Mouse (Mus musculus) lung, embryonic 15.5 days (tissue): Measurements from ENCODE around the gene Arid4a. TPM values are rescaled to one million over a fixed set of nuclear protein-coding genes. Genes with fewer than 3 reads are reported as not detected.

Experiments used
- ATAC-seq: fragments of 200-750 bp; cut with Nextera tagmentation; 2 replicates; pipeline ENCODE4 v1.8.0; 2017; ENCODE audit warnings: moderate number of reproducible peaks, borderline replicate concordance; ENCODE audit not compliant: low FRiP score, low TSS enrichment; ENCODE audit errors: extremely low read depth
- H3K27ac ChIP-seq: fragments of 300-500 bp; sonication (generic); 2 replicates; pipeline ENCODE4 v1.5.1; 2015; ENCODE audit warnings: moderate library complexity, mild to moderate bottlenecking, inconsistent platforms
- H3K27me3 ChIP-seq: fragments of 300-500 bp; sonication (generic); 2 replicates; pipeline ENCODE4 v1.6.1; 2015; ENCODE audit warnings: inconsistent platforms
- H3K36me3 ChIP-seq: fragments of 300-500 bp; sonication (generic); 2 replicates; pipeline ENCODE4 v1.6.1; 2015; ENCODE audit warnings: inconsistent platforms
- H3K4me1 ChIP-seq: fragments of 300-500 bp; sonication (generic); 2 replicates; pipeline ENCODE4 v1.6.1; 2015; ENCODE audit warnings: inconsistent platforms
- H3K4me2 ChIP-seq: fragments of 300-500 bp; sonication (generic); 2 replicates; pipeline ENCODE4 v1.6.1; 2015; ENCODE audit warnings: inconsistent platforms, mild to moderate bottlenecking, moderate library complexity
- H3K4me3 ChIP-seq: fragments of 300-500 bp; sonication (generic); 2 replicates; pipeline ENCODE4 v1.5.1; 2015; ENCODE audit warnings: mild to moderate bottlenecking, inconsistent platforms
- H3K9ac ChIP-seq: fragments of 300-500 bp; sonication (generic); 2 replicates; pipeline ENCODE4 v1.6.1; 2015; ENCODE audit warnings: inconsistent platforms
- H3K9me3 ChIP-seq: fragments of 300-500 bp; sonication (generic); 2 replicates; pipeline ENCODE4 v1.6.1; 2016; ENCODE audit warnings: inconsistent platforms
- WGBS: fragments of 180-500 bp; shearing (Covaris S2); methylation state at CpG from one replicate; pipeline ENCODE4 v1.1.7; 2015; 5-methylcytosine and 5-hydroxymethylcytosine counted together
- polyA plus RNA-seq: library from polyadenylated mRNA; unstranded; fragments of >200 nt; fragmentation: Nextera tagmentation; extraction: Ambion mirVana; gene quantifications from 2 replicates; pipeline ENCODE4 v1.2.1, GENCODE M21; 2015

The Arid4a gene
- polyA plus RNA-seq, 1 experiment from 2014 or later = 39.6 TPM

- Histone ChIP-seq H3K9me3 (no peaks in the 10 kb centered on the region), H3K4me2 (no peak overlapping the region), H3K36me3 (peaks cover 44% of the 10 kb centered on the region), H3K4me3 (no peak overlapping the region), H3K4me1 (peaks cover 10% of the 10 kb centered on the region; the same call in 1 of the 2 replicates), H3K27ac (no peak overlapping the region), H3K9ac (no peak overlapping the region), H3K27me3 (no peaks in the 10 kb centered on the region)
- 91% methylated on average over 3 of the region's 3 CpGs for WGBS
- ATAC-seq = no peak
These were observed 27.8 kb downstream of the Arid4a start for GRCm38 (mm10) chr12:71043571-71043970.

GRCm38 (mm10) chr12:71044488-71044887, 28.7 kb downstream of the Arid4a start:
- Histone ChIP-seq H3K4me1 (peaks cover 13% of the 10 kb centered on the region; the same call in 1 of the 2 replicates), H3K36me3 (peaks cover 41% of the 10 kb centered on the region), H3K27ac (no peak overlapping the region), H3K9me3 (no peaks in the 10 kb centered on the region), H3K4me3 (no peak overlapping the region), H3K27me3 (no peaks in the 10 kb centered on the region), H3K9ac (no peak overlapping the region), H3K4me2 (no peak overlapping the region)
- 83% methylated on average over 2 of the region's 2 CpGs for WGBS
- ATAC-seq = no peak

GRCm38 (mm10) chr12:71046501-71046900, 30.7 kb downstream of the Arid4a start:
- no peak for ATAC-seq
- H3K4me2 ChIP-seq = no peak overlapping the region
- peaks cover 33% of the 10 kb centered on the region for H3K36me3 ChIP-seq
- peaks cover 16% of the 10 kb centered on the region; the same call in 1 of the 2 replicates for H3K4me1 ChIP-seq
- no peak overlapping the region for H3K27ac ChIP-seq
- H3K9ac ChIP-seq = no peak overlapping the region
- H3K27me3 ChIP-seq = no peaks in the 10 kb centered on the region
- 92% methylated on average over 4 of the region's 4 CpGs for WGBS
- no peaks in the 10 kb centered on the region for H3K9me3 ChIP-seq
- H3K4me3 ChIP-seq = no peak overlapping the region

GRCm38 (mm10) chr12:71047473-71048078, 31.8 kb downstream of the Arid4a start:
- ATAC-seq = no peak
- peaks cover 16% of the 10 kb centered on the region; the same call in 1 of the 2 replicates for H3K4me1 ChIP-seq
- H3K9me3 ChIP-seq = no peaks in the 10 kb centered on the region
- WGBS = 48% methylated on average over 8 of the region's 8 CpGs
- H3K27ac ChIP-seq = peak overlapping the region; percentile 68
- peaks cover 22% of the 10 kb centered on the region for H3K36me3 ChIP-seq
- peak overlapping the region; percentile 28 for H3K4me3 ChIP-seq
- H3K4me2 ChIP-seq = peak overlapping the region; percentile 52
- peak overlapping the region; percentile 24; the same call in 1 of the 2 replicates for H3K9ac ChIP-seq
- no peaks in the 10 kb centered on the region for H3K27me3 ChIP-seq

- H3K27me3 ChIP-seq = no peaks in the 10 kb centered on the region
- peaks cover 21% of the 10 kb centered on the region for H3K36me3 ChIP-seq
- 10% methylated on average over 7 of the region's 7 CpGs for WGBS
- H3K4me3 ChIP-seq = peak overlapping the region; percentile 28
- no peaks in the 10 kb centered on the region for H3K9me3 ChIP-seq
- H3K9ac ChIP-seq = peak overlapping the region; percentile 24; the same call in 1 of the 2 replicates
- peak overlapping the region; percentile 68 for H3K27ac ChIP-seq
- ATAC-seq = peak; percentile 90
- H3K4me1 ChIP-seq = peaks cover 19% of the 10 kb centered on the region; the same call in 1 of the 2 replicates
- H3K4me2 ChIP-seq = peak overlapping the region; percentile 52
These were observed 32.3 kb downstream of the Arid4a start for GRCm38 (mm10) chr12:71048117-71048516.

GRCm38 (mm10) chr12:71048561-71048960, 32.8 kb downstream of the Arid4a start:
- Histone ChIP-seq H3K9ac (no peak overlapping the region; the same call in 1 of the 2 replicates), H3K36me3 (peaks cover 19% of the 10 kb centered on the region), H3K4me3 (peak overlapping the region; percentile 28), H3K27ac (peak overlapping the region; percentile 68), H3K27me3 (no peaks in the 10 kb centered on the region), H3K4me1 (peaks cover 19% of the 10 kb centered on the region; the same call in 1 of the 2 replicates), H3K4me2 (peak overlapping the region; percentile 52), H3K9me3 (no peaks in the 10 kb centered on the region)
- WGBS = 29% methylated on average over 1 of the region's 1 CpGs
- no peak for ATAC-seq

GRCm38 (mm10) chr12:71049596-71050265, 33.9 kb downstream of the Arid4a start:
- H3K27ac ChIP-seq = 0 out of 2 replicates have a peak overlapping the region, but pooled peaks have one; percentile 33
- no peak overlapping the region for H3K4me2 ChIP-seq
- WGBS = 75% methylated on average over 10 of the region's 10 CpGs

GRCm38 (mm10) chr12:71051079-71051478, 35.3 kb downstream of the Arid4a start:
- Histone ChIP-seq H3K36me3 (peaks cover 15% of the 10 kb centered on the region), H3K27me3 (no peaks in the 10 kb centered on the region), H3K9me3 (no peaks in the 10 kb centered on the region), H3K27ac (no peak overlapping the region), H3K4me3 (no peak overlapping the region), H3K9ac (no peak overlapping the region), H3K4me2 (no peak overlapping the region), H3K4me1 (peaks cover 19% of the 10 kb centered on the region; the same call in 1 of the 2 replicates)
- WGBS = 67% methylated on average over 3 of the region's 3 CpGs
- ATAC-seq = no peak

More at GRCm38 (mm10) chr12:71049596-71050265, 33.9 kb downstream of the Arid4a start:
- H3K4me3 ChIP-seq = no peak overlapping the region
- no peak for ATAC-seq
- peaks cover 19% of the 10 kb centered on the region; the same call in 1 of the 2 replicates for H3K4me1 ChIP-seq
- peaks cover 19% of the 10 kb centered on the region for H3K36me3 ChIP-seq
- H3K27me3 ChIP-seq = no peaks in the 10 kb centered on the region
- H3K9ac ChIP-seq = 0 out of 2 replicates have a peak overlapping the region, but pooled peaks have one; percentile 1
- no peaks in the 10 kb centered on the region for H3K9me3 ChIP-seq

- Histone ChIP-seq H3K4me2 (no peak overlapping the region), H3K36me3 (peaks cover 7% of the 10 kb centered on the region; the same call in 1 of the 2 replicates), H3K4me1 (peaks cover 19% of the 10 kb centered on the region; the same call in 1 of the 2 replicates), H3K4me3 (no peak overlapping the region), H3K9ac (no peak overlapping the region), H3K27ac (no peak overlapping the region), H3K27me3 (no peaks in the 10 kb centered on the region), H3K9me3 (no peaks in the 10 kb centered on the region)
- 74% methylated on average over 7 of the region's 7 CpGs for WGBS
- ATAC-seq = no peak
These were observed 36.7 kb downstream of the Arid4a start for GRCm38 (mm10) chr12:71052341-71052995.

GRCm38 (mm10) chr12:71053031-71053430, 37.2 kb downstream of the Arid4a start:
- H3K4me3 ChIP-seq = no peak overlapping the region
- no peak overlapping the region for H3K4me2 ChIP-seq
- H3K4me1 ChIP-seq = peaks cover 13% of the 10 kb centered on the region; the same call in 1 of the 2 replicates
- no peaks in the 10 kb centered on the region for H3K9me3 ChIP-seq
- H3K27ac ChIP-seq = no peak overlapping the region
- no peak for ATAC-seq
- H3K27me3 ChIP-seq = no peaks in the 10 kb centered on the region
- no peak overlapping the region for H3K9ac ChIP-seq
- 72% methylated on average over 1 of the region's 1 CpGs for WGBS
- peaks cover 8% of the 10 kb centered on the region; the same call in 1 of the 2 replicates for H3K36me3 ChIP-seq

- Histone ChIP-seq H3K27me3 (no peaks in the 10 kb centered on the region), H3K27ac (no peak overlapping the region), H3K36me3 (peaks cover 8% of the 10 kb centered on the region; the same call in 1 of the 2 replicates), H3K4me2 (no peak overlapping the region), H3K4me1 (peaks cover 9% of the 10 kb centered on the region; the same call in 1 of the 2 replicates), H3K9me3 (no peaks in the 10 kb centered on the region), H3K4me3 (no peak overlapping the region), H3K9ac (no peak overlapping the region)
- WGBS = 93% methylated on average over 1 of the region's 1 CpGs
- no peak for ATAC-seq
These were observed 37.7 kb downstream of the Arid4a start for GRCm38 (mm10) chr12:71053486-71053885.
